Mouse (Mus musculus) MEL (cell line): Measurements from ENCODE around the gene AU021092. TPM values are rescaled to one million over a fixed set of nuclear protein-coding genes. Genes with fewer than 3 reads are reported as not detected.

Experiments
- DNase-seq: peaks from one replicate; pipeline ENCODE4 v3.0.0; 2011; ENCODE audit warnings: low read depth, low spot score
- H3K27ac ChIP-seq: 2 replicates; pipeline ENCODE4 v1.5.1; 2012; ENCODE audit warnings: low read depth, mild to moderate bottlenecking, control low read depth, low read length, moderate library complexity; ENCODE audit not compliant: control insufficient read depth
- H3K27me3 ChIP-seq, 2 experiments: fragments of 150-350 bp in 1 of 2; sonication (generic) in 1 of 2; 2 replicates each; pipeline ENCODE4 v1.6.1; 2012; ENCODE audit warnings: low read length in 2 of 2, mild to moderate bottlenecking in 2 of 2, improper control_type of control experiment in 1 of 2, moderate library complexity in 1 of 2; ENCODE audit not compliant: insufficient read depth in 2 of 2, control insufficient read depth in 1 of 2
- H3K36me3 ChIP-seq, 2 experiments: 2 replicates each; pipeline ENCODE4 v1.6.1; 2012 to 2014; ENCODE audit warnings: low read length in 2 of 2, improper control_type of control experiment in 1 of 2, inconsistent platforms in 1 of 2, mild to moderate bottlenecking in 1 of 2; ENCODE audit not compliant: insufficient read depth in 2 of 2, control insufficient read depth in 1 of 2
- H3K4me1 ChIP-seq, 2 experiments: fragments of 150-350 bp in 1 of 2; sonication (generic) in 1 of 2; 2 replicates each; pipeline ENCODE4 v1.6.1; 2012; ENCODE audit warnings: low read length in 2 of 2, improper control_type of control experiment in 1 of 2, mild to moderate bottlenecking in 1 of 2; ENCODE audit not compliant: insufficient read depth in 2 of 2, control insufficient read depth in 1 of 2
- H3K4me3 ChIP-seq, 2 experiments: fragments of 150-350 bp in 1 of 2; sonication (generic) in 1 of 2; 2 replicates each; pipeline ENCODE4 v1.5.1; 2012; ENCODE audit warnings: low read depth in 2 of 2, low read length in 2 of 2, mild to moderate bottlenecking in 2 of 2, moderate library complexity in 2 of 2, control low read depth in 1 of 2, improper control_type of control experiment in 1 of 2; ENCODE audit not compliant: control insufficient read depth in 1 of 2, insufficient read depth in 1 of 2
- H3K79me2 ChIP-seq: 2 replicates; pipeline ENCODE4 v1.6.1; 2012; ENCODE audit warnings: mild to moderate bottlenecking, low read length, moderate library complexity; ENCODE audit not compliant: control insufficient read depth, poor library complexity, insufficient read depth
- H3K9ac ChIP-seq: 2 replicates; pipeline ENCODE4 v1.6.1; 2012; ENCODE audit warnings: low read depth, mild to moderate bottlenecking, control low read depth, low read length, moderate library complexity; ENCODE audit not compliant: control insufficient read depth, poor library complexity, severe bottlenecking
- H3K9me3 ChIP-seq: fragments of 150-350 bp; sonication (generic); replicated peaks from 2 replicates; pipeline ENCODE4 v1.6.1; 2012; ENCODE audit warnings: mild to moderate bottlenecking, low read length, improper control_type of control experiment, moderate library complexity; ENCODE audit not compliant: insufficient read depth
- CHD1 ChIP-seq: IDR thresholded peaks from 2 replicates; pipeline ENCODE4 v1.6.1; 2012; ENCODE audit warnings: low read depth, mild to moderate bottlenecking, inconsistent platforms, low read length, improper control_type of control experiment
- ETS1 ChIP-seq: IDR thresholded peaks from 2 replicates; pipeline ENCODE4 v1.6.1; 2012; ENCODE audit warnings: low read depth, mild to moderate bottlenecking, inconsistent platforms, low read length, improper control_type of control experiment, moderate library complexity
- GABPA ChIP-seq: IDR thresholded peaks from 2 replicates; pipeline ENCODE4 v1.6.1; 2012; ENCODE audit warnings: low read depth, mild to moderate bottlenecking, inconsistent platforms, low read length, improper control_type of control experiment, moderate library complexity
- GATA1 ChIP-seq: IDR thresholded peaks from 2 replicates; pipeline ENCODE4 v1.6.1; 2011; ENCODE audit warnings: low read depth, low read length, improper control_type of control experiment
- JUND ChIP-seq: IDR thresholded peaks from 2 replicates; pipeline ENCODE4 v1.6.1; 2011; ENCODE audit warnings: low read depth, mild to moderate bottlenecking, improper control_type of control experiment, low read length
- MAX ChIP-seq: IDR thresholded peaks from 2 replicates; pipeline ENCODE4 v1.6.1; 2011; ENCODE audit warnings: low read length, improper control_type of control experiment
- MEF2A ChIP-seq: IDR thresholded peaks from 2 replicates; pipeline ENCODE4 v1.6.1; 2014; ENCODE audit warnings: low read depth, mild to moderate bottlenecking, inconsistent platforms, low read length, improper control_type of control experiment; ENCODE audit not compliant: poor library complexity, insufficient replicate concordance, severe bottlenecking; ENCODE audit errors: extremely low read depth
- MYB ChIP-seq: IDR thresholded peaks from 2 replicates; pipeline ENCODE4 v1.6.1; 2011; ENCODE audit warnings: mild to moderate bottlenecking, low read depth, low read length, improper control_type of control experiment
- POLR2A ChIP-seq, 2 experiments: IDR thresholded peaks; 2 replicates each; pipeline ENCODE4 v1.6.1; 2011 to 2012; ENCODE audit warnings: low read length in 2 of 2, mild to moderate bottlenecking in 2 of 2, control low read depth in 1 of 2, improper control_type of control experiment in 1 of 2, low read depth in 1 of 2, moderate library complexity in 1 of 2; ENCODE audit not compliant: control insufficient read depth in 1 of 2, insufficient read depth in 1 of 2, poor library complexity in 1 of 2
- RAD21 ChIP-seq: IDR thresholded peaks from 2 replicates; pipeline ENCODE4 v1.6.1; 2011; ENCODE audit warnings: mild to moderate bottlenecking, low read depth, low read length, improper control_type of control experiment
- SMC3 ChIP-seq: IDR thresholded peaks from 2 replicates; pipeline ENCODE4 v1.6.1; 2011; ENCODE audit warnings: low read depth, low read length, improper control_type of control experiment
- UBTF ChIP-seq: IDR thresholded peaks from 2 replicates; pipeline ENCODE4 v1.6.1; 2012; ENCODE audit warnings: low read depth, mild to moderate bottlenecking, inconsistent platforms, low read length, improper control_type of control experiment, moderate library complexity, borderline replicate concordance; ENCODE audit not compliant: insufficient read depth
- USF1 ChIP-seq: IDR thresholded peaks from 2 replicates; pipeline ENCODE4 v1.6.1; 2014; ENCODE audit warnings: low read depth, mild to moderate bottlenecking, inconsistent platforms, low read length, improper control_type of control experiment, moderate library complexity
- USF2 ChIP-seq, 2 experiments: IDR thresholded peaks; 2 replicates each; pipeline ENCODE4 v1.6.1; 2011 to 2012; ENCODE audit warnings: improper control_type of control experiment in 2 of 2, low read length in 2 of 2, borderline replicate concordance in 1 of 2, inconsistent platforms in 1 of 2, low read depth in 1 of 2, mild to moderate bottlenecking in 1 of 2; ENCODE audit not compliant: insufficient read depth in 1 of 2
- ZC3H11A ChIP-seq: IDR thresholded peaks from 2 replicates; pipeline ENCODE4 v1.6.1; 2012; ENCODE audit warnings: low read depth, mild to moderate bottlenecking, inconsistent platforms, low read length, improper control_type of control experiment
- ZNF384 ChIP-seq: IDR thresholded peaks from 2 replicates; pipeline ENCODE4 v1.6.1; 2012; ENCODE audit warnings: low read depth, mild to moderate bottlenecking, inconsistent platforms, low read length, improper control_type of control experiment
- polyA plus RNA-seq, 2 experiments: library from polyadenylated mRNA; stranded (reverse) in 1 of 2; unstranded in 1 of 2; fragments of >175 nt in 1 of 2; fragments of >200 nt in 1 of 2; gene quantifications; 2 replicates each; pipeline versions ENCODE4 v1.2.1 to v1.2.4; 2012; ENCODE audit warnings: low replicate concordance in 2 of 2, low read depth in 1 of 2; ENCODE audit not compliant: insufficient read length in 2 of 2, insufficient read depth in 1 of 2, missing spikeins in 1 of 2
- total RNA-seq: library from RNA; depleted of rRNA; stranded (reverse); fragments of 300-350 nt; gene quantifications from 2 replicates; pipeline ENCODE4 v1.2.3, GENCODE M21; 2012

The AU021092 gene
- total and polyA plus RNA-seq, 3 experiments, result not detected

GRCm38 (mm10) chr16:5184956-5185355 is 37.1 kb downstream of the AU021092 start:
- no peak overlapping the region for H3K9ac ChIP-seq
- DNase-seq, result no peak
- H3K79me2 ChIP-seq, result no peaks in the 10 kb centered on the region
- H3K27me3 ChIP-seq, result no peaks in the 10 kb centered on the region; a peak in 3 of 4 replicates
- no peak overlapping the region for H3K4me3 ChIP-seq
- H3K9me3 ChIP-seq, result no peaks in the 10 kb centered on the region
- H3K36me3 ChIP-seq, result no peaks in the 10 kb centered on the region
- TF ChIP-seq ZNF384 (no peak), SMC3 (no peak), UBTF (no peak), MEF2A (no peak), RAD21 (no peak)
- H3K4me1 ChIP-seq, result no peaks in the 10 kb centered on the region
- no peak overlapping the region for H3K27ac ChIP-seq

- Histone ChIP-seq H3K27ac (no peak overlapping the region), H3K79me2 (no peaks in the 10 kb centered on the region), H3K36me3 (no peaks in the 10 kb centered on the region), H3K4me1 (no peaks in the 10 kb centered on the region), H3K4me3 (no peak overlapping the region), H3K9me3 (no peaks in the 10 kb centered on the region), H3K27me3 (no peaks in the 10 kb centered on the region; a peak in 3 of 4 replicates), H3K9ac (no peak overlapping the region)
- TF ChIP-seq JUND (no peak), GABPA (no peak), CHD1 (no peak), USF1 (no peak), MYB (no peak), RAD21 (no peak), ZC3H11A (no peak)
- DNase-seq, result no peak
Measured at GRCm38 (mm10) chr16:5184101-5184500, 38.0 kb downstream of the AU021092 start.

GRCm38 (mm10) chr16:5183310-5183975 is 38.7 kb downstream of the AU021092 start:
- no peak overlapping the region for H3K4me3 ChIP-seq
- no peaks in the 10 kb centered on the region for H3K9me3 ChIP-seq
- no peaks in the 10 kb centered on the region for H3K79me2 ChIP-seq
- DNase-seq, result no peak
- TF ChIP-seq USF2 (IDR thresholded peaks at IDR 0.05; ENCODE audit: borderline replicate concordance in 1 of 2, insufficient read depth in 1 of 2, low read depth in 1 of 2, low read length in 2 of 2) (no peak), JUND (no peak), MAX (no peak), POLR2A (IDR thresholded peaks at IDR 0.05; ENCODE audit: control insufficient read depth in 1 of 2, insufficient read depth in 1 of 2, low read depth in 1 of 2, low read length in 2 of 2, poor library complexity in 1 of 2) (no peak), USF1 (no peak), GATA1 (no peak), CHD1 (no peak), ETS1 (no peak)
- H3K27ac ChIP-seq, result no peak overlapping the region
- H3K4me1 ChIP-seq, result no peaks in the 10 kb centered on the region
- H3K27me3 ChIP-seq, result no peaks in the 10 kb centered on the region; a peak in 3 of 4 replicates
- no peaks in the 10 kb centered on the region for H3K36me3 ChIP-seq
- H3K9ac ChIP-seq, result no peak overlapping the region
